Comparison of ENCODE assay signal across 25 mouse cellular contexts in the genomic region with DNA sequence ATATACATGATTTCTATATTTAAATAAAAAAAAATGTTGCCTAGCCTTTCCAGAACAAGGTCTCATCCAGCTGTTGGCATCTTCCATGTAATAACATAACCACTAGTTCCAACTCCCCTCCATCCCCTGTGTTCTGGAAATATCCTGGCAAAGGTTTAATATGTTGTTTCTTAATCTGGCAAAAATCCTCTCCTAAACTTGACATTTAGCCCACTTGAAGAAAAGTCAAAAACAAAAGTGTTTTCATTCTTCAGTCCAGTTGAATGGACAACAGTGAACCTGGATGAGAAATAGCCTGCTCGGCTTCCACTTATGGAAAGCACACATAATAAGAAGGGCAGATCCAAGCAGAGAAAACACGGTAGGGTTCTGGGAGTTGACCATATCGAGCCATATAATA.
"Had no signal": no experiment of that assay in that cellular context is flagged by ENCODE, and none has a peak within 500 bp of the region (broad histone marks: within the 10 kb centered on the region; RNA-seq: fewer than 3 reads in every experiment).

No protein-coding gene starts in this region.

- H3K9ac ChIP-seq: heart, embryonic 12.5 days; hindbrain, embryonic 12.5 days; hindbrain, embryonic 14.5 days; intestine, embryonic 15.5 days; limb, embryonic 13.5 days; limb, embryonic 15.5 days; liver, embryonic 12.5 days; liver, embryonic 14.5 days had no signal

- H3K9me3 ChIP-seq: heart, embryonic 10.5 days; heart, embryonic 12.5 days; hindbrain, embryonic 10.5 days; hindbrain, embryonic 12.5 days; intestine, embryonic 15.5 days; limb, embryonic 13.5 days; limb, embryonic 15.5 days; liver, embryonic 12.5 days had no signal

- H3K27ac ChIP-seq: heart, embryonic 10.5 days; hindbrain, embryonic 10.5 days; hindbrain, embryonic 12.5 days; hindbrain, embryonic 14.5 days; intestine, embryonic 15.5 days; limb, embryonic 13.5 days; limb, embryonic 15.5 days; liver, embryonic 12.5 days; liver, embryonic 14.5 days had no signal

- ATAC-seq: hindbrain, embryonic 16.5 days; inflammation-experienced regulatory T-cells, adult 6 months; intestine, embryonic 15.5 days; intestine, postnatal 0 days; liver, embryonic 12.5 days had no signal

- H3K4me2 ChIP-seq: heart, embryonic 12.5 days; hindbrain, embryonic 12.5 days; hindbrain, embryonic 14.5 days; intestine, embryonic 15.5 days; limb, embryonic 13.5 days; limb, embryonic 15.5 days; liver, embryonic 12.5 days had no signal

- H3K4me3 ChIP-seq: heart, embryonic 10.5 days; heart, embryonic 12.5 days; hindbrain, embryonic 10.5 days; hindbrain, embryonic 12.5 days; intestine, embryonic 15.5 days; limb, embryonic 13.5 days; limb, embryonic 15.5 days; liver, embryonic 12.5 days had no signal

- H3K27me3 ChIP-seq: heart, embryonic 12.5 days; hindbrain, embryonic 12.5 days; intestine, embryonic 15.5 days; limb, embryonic 13.5 days; limb, embryonic 15.5 days; liver, embryonic 12.5 days had no signal

- H3K36me3 ChIP-seq: heart, embryonic 10.5 days; heart, embryonic 12.5 days; hindbrain, embryonic 10.5 days; hindbrain, embryonic 12.5 days; intestine, embryonic 15.5 days; limb, embryonic 13.5 days; limb, embryonic 15.5 days; liver, embryonic 12.5 days had no signal

- DNase-seq: gastrocnemius, postnatal 10 days; gastrocnemius, postnatal 25 days; heart, adult 18-20 months; heart, postnatal 10 days; heart, postnatal 4 days; kidney, adult 18-20 months; kidney, adult 8-10 months; kidney, postnatal 10 days; kidney, postnatal 25 days; layer of hippocampus, adult 9-11 months; layer of hippocampus, postnatal 36 days; left cerebral cortex, postnatal 4 days had no signal
